Mouse (Mus musculus) spleen, adult 12 weeks (tissue): ENCODE measurements around the gene Atg14.

ENCODE experiments used
- DNase-seq: peaks from one replicate; pipeline ENCODE4 v3.0.0; 2022; ENCODE audit warnings: low spot score

The Atg14 gene

DNA sequence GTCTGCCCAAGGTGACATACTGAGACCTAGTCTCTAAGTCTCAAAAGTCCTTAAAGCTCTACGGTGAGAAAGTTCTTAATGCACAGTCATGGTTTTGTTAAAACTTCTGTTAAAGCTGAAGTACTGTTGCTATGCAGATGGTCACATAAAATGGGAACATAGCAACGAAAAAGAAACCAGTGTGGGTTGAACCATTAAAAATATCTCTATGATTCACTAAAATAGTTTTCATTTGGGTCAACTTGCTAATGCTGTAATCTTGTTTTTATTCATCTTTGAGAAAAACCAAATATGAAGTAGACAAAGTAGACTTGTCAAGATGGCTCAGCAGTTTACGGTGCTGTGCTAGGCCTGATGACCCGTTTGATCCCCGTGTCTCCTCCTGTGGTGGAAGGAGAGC is 63.8 kb downstream of the Atg14 start:
- no peak for DNase-seq

DNA sequence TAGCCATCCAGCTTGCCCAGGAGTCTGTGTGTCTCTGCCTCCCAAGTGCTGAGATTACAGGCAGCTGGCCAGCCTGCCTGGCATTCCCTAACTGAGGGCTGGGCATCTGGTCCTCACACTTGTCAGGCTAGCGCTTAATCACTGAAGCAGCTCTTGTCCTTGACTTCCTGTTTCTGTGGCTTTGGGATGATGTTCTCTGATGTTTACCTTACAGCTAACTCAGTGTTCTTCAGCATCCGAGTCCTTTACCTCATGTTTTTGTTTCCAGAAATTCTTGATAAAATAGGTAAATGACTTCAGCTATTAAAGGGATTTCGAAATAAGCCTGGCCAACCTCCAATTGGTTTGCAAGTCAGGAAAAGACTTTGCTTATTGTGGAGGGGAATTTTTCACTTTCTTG is 66.4 kb downstream of the Atg14 start:
- DNase-seq = no peak

DNA sequence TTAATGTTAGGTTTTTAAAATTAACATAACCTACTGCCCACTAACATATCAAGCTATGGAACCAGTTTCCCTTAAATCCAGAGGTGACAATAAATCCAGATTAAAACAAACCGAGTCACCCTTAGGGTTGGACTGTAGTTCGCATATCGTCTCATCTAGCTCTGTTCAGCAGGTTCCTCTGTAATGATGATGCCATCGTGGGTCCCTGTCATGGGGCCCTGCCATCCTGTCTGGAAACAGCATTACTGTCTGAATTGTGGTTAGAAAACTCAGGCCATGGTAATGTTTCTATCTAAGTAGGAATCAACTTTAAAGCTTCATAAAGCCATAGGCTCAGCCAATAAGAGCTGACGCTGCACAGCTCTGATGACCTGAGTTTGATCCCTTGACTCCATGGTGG is 71.8 kb downstream of the Atg14 start:
- DNase-seq = no peak

DNA sequence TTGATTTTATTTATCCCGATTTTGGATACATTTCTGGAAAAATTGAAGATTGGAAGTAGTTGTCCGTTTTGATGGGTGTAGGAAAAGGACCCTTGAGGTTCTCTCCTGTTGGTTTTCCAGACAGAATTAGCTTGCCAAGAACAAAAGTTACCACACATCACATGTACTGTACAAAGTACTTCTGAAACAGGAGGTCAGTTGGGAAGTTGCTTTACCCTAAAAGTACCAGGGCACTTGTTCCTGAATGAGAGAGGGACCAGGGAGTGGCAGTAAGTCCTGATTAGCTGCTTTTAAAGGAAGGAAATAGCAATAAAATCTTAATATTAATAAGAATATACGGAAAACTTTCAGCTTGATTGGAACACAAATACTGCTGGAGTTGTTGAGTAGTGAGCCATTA is 73.3 kb downstream of the Atg14 start:
- DNase-seq = no peak

DNA sequence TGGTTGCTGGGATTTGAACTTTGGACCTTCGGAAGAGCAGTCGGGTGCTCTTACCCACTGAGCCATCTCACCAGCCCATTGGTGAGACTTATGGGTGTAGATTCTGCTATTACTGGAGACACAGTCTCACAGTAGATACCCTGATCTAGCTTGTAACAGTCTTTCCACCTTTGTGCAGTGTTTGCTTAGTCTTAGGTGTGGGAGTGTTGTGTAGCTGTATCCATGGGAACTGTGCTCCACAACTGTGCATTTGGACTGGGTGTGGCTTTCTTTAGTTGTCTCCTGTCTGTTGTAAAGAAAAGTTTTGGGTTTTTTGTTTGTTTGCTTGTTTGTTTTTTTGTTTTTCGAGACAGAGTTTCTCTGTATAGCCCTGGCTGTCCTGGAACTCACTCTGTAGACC is 74.5 kb downstream of the Atg14 start:
- DNase-seq = no peak

DNA sequence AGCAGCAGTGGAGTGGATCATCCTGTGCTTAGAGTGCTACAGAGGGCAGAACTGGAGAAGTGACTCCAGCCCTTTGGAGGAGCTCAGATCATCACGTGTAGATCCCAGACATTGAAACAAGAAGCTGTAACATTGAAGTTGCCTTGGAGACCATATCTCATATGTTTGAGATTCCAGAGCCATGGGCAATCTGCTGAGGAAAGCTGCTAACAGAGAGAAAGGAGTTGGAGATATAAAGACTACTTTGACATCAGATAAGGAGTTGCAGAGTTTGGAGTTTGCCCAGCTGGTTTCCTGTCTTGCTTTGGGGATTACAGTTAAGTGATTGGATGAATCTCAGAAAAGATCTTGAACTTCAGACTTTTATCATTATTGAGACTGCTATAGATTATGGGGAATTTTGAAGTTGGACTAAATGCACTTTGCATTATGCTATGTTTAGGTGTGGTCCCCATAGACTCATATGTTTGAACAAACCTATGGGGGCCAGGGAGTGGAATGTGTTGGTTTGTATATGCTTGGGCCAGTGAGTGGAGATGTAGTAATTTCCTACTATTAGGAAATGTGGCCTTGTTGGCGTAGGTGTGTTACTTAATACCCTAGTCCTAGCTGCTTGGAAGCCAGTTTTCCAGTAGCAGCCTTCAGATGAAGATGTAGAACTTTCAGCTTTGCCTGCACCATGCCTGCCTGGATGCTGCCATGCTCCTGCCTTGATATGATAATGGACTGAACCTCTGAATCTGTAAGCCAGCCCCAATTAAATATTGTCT is 76.7 kb downstream of the Atg14 start:
- no peak for DNase-seq
